Mouse (Mus musculus): Measurements from ENCODE around the gene Manf.

DNA sequence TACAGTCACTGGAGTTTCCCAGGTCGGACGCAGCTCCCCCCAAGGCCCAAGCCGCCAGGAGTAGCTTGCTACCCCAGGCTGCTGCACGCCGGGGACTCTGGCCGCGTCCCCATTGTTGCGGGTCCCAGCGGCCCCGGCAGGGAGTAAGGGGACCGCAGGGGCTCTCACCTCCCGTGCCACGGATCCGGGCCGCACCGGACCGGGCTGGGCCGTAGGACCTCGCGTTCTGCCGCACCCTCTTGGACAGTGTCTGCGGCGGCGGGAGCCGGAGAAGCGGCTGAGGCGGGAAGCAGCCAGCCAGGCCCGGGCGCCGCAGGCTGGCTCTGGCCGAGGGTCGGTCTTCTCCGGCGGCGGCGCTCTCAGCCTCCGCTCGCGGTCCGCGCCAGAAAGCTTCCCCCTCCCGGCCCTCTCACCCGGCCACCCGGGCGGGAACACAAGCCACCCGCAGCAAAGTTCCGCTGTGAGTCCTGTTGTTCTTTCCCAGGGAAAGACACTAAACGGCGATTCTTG lies 102.9 kb downstream of the Manf start, which contains the start of gene Rad54l2:
- TF ChIP-seq CTCF (IDR thresholded peaks at IDR 0.05; ENCODE audit: low read depth) = no peak
- TF ChIP-seq EP300 (IDR thresholded peaks at IDR 0.05; ENCODE audit: low read depth) = no peak
